Mouse (Mus musculus): Measurements from ENCODE around the gene Sertad4. TPM values are rescaled to one million over a fixed set of nuclear protein-coding genes. Genes with fewer than 3 reads are reported as not detected.

Gene Sertad4
- polyA plus RNA-seq, 1 experiment from 2014 or later: 2.4 TPM

DNA sequence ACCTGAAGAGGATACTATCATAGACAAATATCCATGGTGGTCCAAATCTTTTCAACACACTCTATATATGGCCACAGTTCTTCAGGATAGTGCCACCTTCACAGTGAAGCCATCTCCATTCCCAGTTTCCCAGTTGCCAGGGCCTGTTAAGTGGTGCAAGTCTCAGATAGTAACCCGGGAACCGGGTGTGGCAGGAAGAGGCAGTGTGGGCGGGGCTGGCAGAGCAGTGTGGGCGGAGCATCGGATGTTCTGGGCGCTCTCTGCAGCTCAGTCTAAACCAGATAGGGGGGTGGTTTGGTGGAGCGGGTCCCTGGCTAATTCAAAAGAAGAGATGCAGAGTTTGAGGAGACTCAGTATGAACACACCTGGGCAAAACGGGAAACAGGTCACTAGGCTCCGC, 29.8 kb downstream of the Sertad4 start:
- ATAC-seq: peak; percentile 28; the same call in 1 of the 2 replicates
- Histone ChIP-seq H3K27me3 (replicated peaks; ENCODE audit: control insufficient read depth, insufficient read depth, low read length) (no peaks in the 10 kb centered on the region), H3K27ac (ENCODE audit: low read length) (no peak overlapping the region), H3K9me3 (ENCODE audit: control insufficient read depth, low read length) (no peaks in the 10 kb centered on the region), H3K36me3 (ENCODE audit: control insufficient read depth, insufficient read depth, low read length) (no peaks in the 10 kb centered on the region), H3K9ac (ENCODE audit: low read depth, low read length) (no peak overlapping the region), H3K4me2 (ENCODE audit: low read depth, low read length) (0 out of 2 replicates have a peak overlapping the region, but pooled peaks have one; percentile 7), H3K4me1 (ENCODE audit: control insufficient read depth, insufficient read depth, low read length) (peaks cover 22% of the 10 kb centered on the region), H3K4me3 (ENCODE audit: low read length) (no peak overlapping the region)
- WGBS: 36% methylated on average over 9 of the region's 9 CpGs

GRCm38 (mm10) chr1:192822652-192823525, 32.7 kb downstream of the Sertad4 start:
- H3K27ac ChIP-seq (ENCODE audit: low read length): peak overlapping the region; percentile 71
- H3K4me3 ChIP-seq (ENCODE audit: low read length): no peak overlapping the region
- H3K36me3 ChIP-seq (ENCODE audit: control insufficient read depth, insufficient read depth, low read length): no peaks in the 10 kb centered on the region
- peak; percentile 51; the same call in 1 of the 2 replicates for ATAC-seq
- 0 out of 2 replicates have a peak overlapping the region, but pooled peaks have one; percentile 28 for H3K9ac ChIP-seq (ENCODE audit: low read depth, low read length)
- H3K4me2 ChIP-seq (ENCODE audit: low read depth, low read length): no peak overlapping the region
- no peaks in the 10 kb centered on the region for H3K27me3 ChIP-seq (replicated peaks; ENCODE audit: control insufficient read depth, insufficient read depth, low read length)
- H3K4me1 ChIP-seq (ENCODE audit: control insufficient read depth, insufficient read depth, low read length): peaks cover 15% of the 10 kb centered on the region
- 23% methylated on average over 13 of the region's 13 CpGs for WGBS
- H3K9me3 ChIP-seq (ENCODE audit: control insufficient read depth, low read length): no peaks in the 10 kb centered on the region

- peak overlapping the region; percentile 71; the same call in 1 of the 2 replicates for H3K27ac ChIP-seq (ENCODE audit: low read length)
- ATAC-seq: no peak
Measured at GRCm38 (mm10) chr1:192822309-192822651, 33.3 kb downstream of the Sertad4 start.

GRCm38 (mm10) chr1:192818334-192818733, 37.2 kb downstream of the Sertad4 start:
- no peak overlapping the region for H3K4me2 ChIP-seq (ENCODE audit: low read depth, low read length)
- no peaks in the 10 kb centered on the region for H3K36me3 ChIP-seq (ENCODE audit: control insufficient read depth, insufficient read depth, low read length)
- H3K27me3 ChIP-seq (replicated peaks; ENCODE audit: control insufficient read depth, insufficient read depth, low read length): no peaks in the 10 kb centered on the region
- no peaks in the 10 kb centered on the region for H3K9me3 ChIP-seq (ENCODE audit: control insufficient read depth, low read length)
- H3K9ac ChIP-seq (ENCODE audit: low read depth, low read length): no peak overlapping the region
- peaks cover 14% of the 10 kb centered on the region for H3K4me1 ChIP-seq (ENCODE audit: control insufficient read depth, insufficient read depth, low read length)
- no peak overlapping the region for H3K27ac ChIP-seq (ENCODE audit: low read length)
- H3K4me3 ChIP-seq (ENCODE audit: low read length): no peak overlapping the region
- 92% methylated on average over 5 of the region's 5 CpGs for WGBS
- no peak for ATAC-seq

More at GRCm38 (mm10) chr1:192822309-192822651, 33.3 kb downstream of the Sertad4 start:
- H3K9me3 ChIP-seq (ENCODE audit: control insufficient read depth, low read length): no peaks in the 10 kb centered on the region
- peaks cover 15% of the 10 kb centered on the region for H3K4me1 ChIP-seq (ENCODE audit: control insufficient read depth, insufficient read depth, low read length)
- no peaks in the 10 kb centered on the region for H3K36me3 ChIP-seq (ENCODE audit: control insufficient read depth, insufficient read depth, low read length)
- no peak overlapping the region for H3K9ac ChIP-seq (ENCODE audit: low read depth, low read length)
- H3K27me3 ChIP-seq (replicated peaks; ENCODE audit: control insufficient read depth, insufficient read depth, low read length): no peaks in the 10 kb centered on the region
- H3K4me3 ChIP-seq (ENCODE audit: low read length): no peak overlapping the region
- no peak overlapping the region for H3K4me2 ChIP-seq (ENCODE audit: low read depth, low read length)
- 63% methylated on average over 1 of the region's 1 CpGs for WGBS

DNA sequence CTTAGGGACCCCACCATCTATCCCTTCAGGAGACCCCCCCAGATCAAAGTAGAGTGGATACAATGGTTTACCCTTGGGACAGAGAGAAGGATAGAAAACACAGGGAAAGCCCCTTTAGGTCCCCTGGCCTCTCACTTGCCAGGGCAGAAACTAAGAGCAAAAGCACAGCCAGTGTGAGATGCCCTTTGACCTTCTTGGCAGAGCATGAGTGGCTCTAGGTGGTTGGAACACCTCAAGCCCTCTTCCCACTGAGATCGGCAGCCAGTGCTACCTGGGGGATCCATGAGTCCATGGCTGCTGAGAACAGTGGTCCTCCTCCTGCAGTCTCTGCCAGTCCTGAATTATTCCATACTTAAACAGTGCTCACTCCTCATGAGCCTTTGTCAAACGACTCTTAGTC, 39.8 kb downstream of the Sertad4 start:
- H3K4me2 ChIP-seq (ENCODE audit: low read depth, low read length): no peak overlapping the region
- no peaks in the 10 kb centered on the region for H3K36me3 ChIP-seq (ENCODE audit: control insufficient read depth, insufficient read depth, low read length)
- peaks cover 8% of the 10 kb centered on the region for H3K4me1 ChIP-seq (ENCODE audit: control insufficient read depth, insufficient read depth, low read length)
- no peaks in the 10 kb centered on the region for H3K27me3 ChIP-seq (replicated peaks; ENCODE audit: control insufficient read depth, insufficient read depth, low read length)
- H3K4me3 ChIP-seq (ENCODE audit: low read length): no peak overlapping the region
- H3K9me3 ChIP-seq (ENCODE audit: control insufficient read depth, low read length): no peaks in the 10 kb centered on the region
- H3K9ac ChIP-seq (ENCODE audit: low read depth, low read length): no peak overlapping the region
- H3K27ac ChIP-seq (ENCODE audit: low read length): no peak overlapping the region
- no peak for ATAC-seq
- 49% methylated on average over 2 of the region's 2 CpGs for WGBS

GRCm38 (mm10) chr1:192814700-192815099, 40.9 kb downstream of the Sertad4 start:
- ATAC-seq: no peak
- Histone ChIP-seq H3K27me3 (replicated peaks; ENCODE audit: control insufficient read depth, insufficient read depth, low read length) (no peaks in the 10 kb centered on the region), H3K4me2 (ENCODE audit: low read depth, low read length) (no peak overlapping the region), H3K9ac (ENCODE audit: low read depth, low read length) (no peak overlapping the region), H3K36me3 (ENCODE audit: control insufficient read depth, insufficient read depth, low read length) (no peaks in the 10 kb centered on the region), H3K4me1 (ENCODE audit: control insufficient read depth, insufficient read depth, low read length) (peaks cover 8% of the 10 kb centered on the region), H3K27ac (ENCODE audit: low read length) (no peak overlapping the region), H3K4me3 (ENCODE audit: low read length) (no peak overlapping the region), H3K9me3 (ENCODE audit: control insufficient read depth, low read length) (no peaks in the 10 kb centered on the region)
- 40% methylated on average over 3 of the region's 3 CpGs for WGBS

DNA sequence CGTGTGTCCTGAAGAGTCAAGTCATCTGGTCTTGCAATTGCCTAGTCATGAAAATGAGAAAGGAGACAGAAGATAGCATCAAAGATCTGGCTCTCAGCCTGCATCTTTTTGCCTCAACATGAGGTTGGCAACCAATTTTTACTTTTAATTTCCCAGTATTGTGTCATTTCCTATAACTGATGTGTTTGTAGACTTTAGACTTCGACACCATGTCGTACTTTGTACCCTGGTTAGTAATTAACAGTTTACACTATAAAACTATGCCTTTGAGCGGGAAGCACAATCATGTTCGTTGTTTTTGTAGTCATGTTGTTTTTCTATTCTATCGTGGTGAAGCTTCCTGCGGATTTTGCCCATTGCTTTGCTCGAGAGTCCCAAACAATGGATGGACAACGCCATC, 42.8 kb downstream of the Sertad4 start:
- H3K27ac ChIP-seq (ENCODE audit: low read length): no peak overlapping the region
- no peak overlapping the region for H3K4me2 ChIP-seq (ENCODE audit: low read depth, low read length)
- H3K4me3 ChIP-seq (ENCODE audit: low read length): no peak overlapping the region
- peaks cover 8% of the 10 kb centered on the region for H3K4me1 ChIP-seq (ENCODE audit: control insufficient read depth, insufficient read depth, low read length)
- H3K9me3 ChIP-seq (ENCODE audit: control insufficient read depth, low read length): no peaks in the 10 kb centered on the region
- no peaks in the 10 kb centered on the region for H3K27me3 ChIP-seq (replicated peaks; ENCODE audit: control insufficient read depth, insufficient read depth, low read length)
- H3K36me3 ChIP-seq (ENCODE audit: control insufficient read depth, insufficient read depth, low read length): no peaks in the 10 kb centered on the region
- ATAC-seq: peak; percentile 68
- WGBS: 74% methylated on average over 9 of the region's 9 CpGs
- H3K9ac ChIP-seq (ENCODE audit: low read depth, low read length): no peak overlapping the region

DNA sequence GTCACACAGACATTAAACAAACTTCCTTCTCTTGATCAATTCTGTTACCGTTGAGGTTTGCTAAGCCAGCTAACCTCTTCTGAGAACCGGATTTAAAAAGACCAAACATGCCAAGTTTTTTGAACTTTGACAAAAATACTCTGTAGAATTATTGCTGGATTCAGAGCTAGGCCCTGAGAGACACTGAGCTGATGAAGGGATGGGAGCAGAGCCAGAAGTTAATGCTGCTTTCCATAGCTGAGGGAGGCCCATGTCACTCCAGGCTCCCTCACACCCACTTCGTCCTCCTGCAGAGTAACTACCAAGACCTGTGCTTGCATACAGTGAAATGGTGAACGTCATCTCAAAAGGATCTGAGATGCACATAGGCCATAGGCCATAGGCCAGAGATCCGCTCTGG, 43.3 kb downstream of the Sertad4 start:
- H3K27ac ChIP-seq (ENCODE audit: low read length): no peak overlapping the region

DNA sequence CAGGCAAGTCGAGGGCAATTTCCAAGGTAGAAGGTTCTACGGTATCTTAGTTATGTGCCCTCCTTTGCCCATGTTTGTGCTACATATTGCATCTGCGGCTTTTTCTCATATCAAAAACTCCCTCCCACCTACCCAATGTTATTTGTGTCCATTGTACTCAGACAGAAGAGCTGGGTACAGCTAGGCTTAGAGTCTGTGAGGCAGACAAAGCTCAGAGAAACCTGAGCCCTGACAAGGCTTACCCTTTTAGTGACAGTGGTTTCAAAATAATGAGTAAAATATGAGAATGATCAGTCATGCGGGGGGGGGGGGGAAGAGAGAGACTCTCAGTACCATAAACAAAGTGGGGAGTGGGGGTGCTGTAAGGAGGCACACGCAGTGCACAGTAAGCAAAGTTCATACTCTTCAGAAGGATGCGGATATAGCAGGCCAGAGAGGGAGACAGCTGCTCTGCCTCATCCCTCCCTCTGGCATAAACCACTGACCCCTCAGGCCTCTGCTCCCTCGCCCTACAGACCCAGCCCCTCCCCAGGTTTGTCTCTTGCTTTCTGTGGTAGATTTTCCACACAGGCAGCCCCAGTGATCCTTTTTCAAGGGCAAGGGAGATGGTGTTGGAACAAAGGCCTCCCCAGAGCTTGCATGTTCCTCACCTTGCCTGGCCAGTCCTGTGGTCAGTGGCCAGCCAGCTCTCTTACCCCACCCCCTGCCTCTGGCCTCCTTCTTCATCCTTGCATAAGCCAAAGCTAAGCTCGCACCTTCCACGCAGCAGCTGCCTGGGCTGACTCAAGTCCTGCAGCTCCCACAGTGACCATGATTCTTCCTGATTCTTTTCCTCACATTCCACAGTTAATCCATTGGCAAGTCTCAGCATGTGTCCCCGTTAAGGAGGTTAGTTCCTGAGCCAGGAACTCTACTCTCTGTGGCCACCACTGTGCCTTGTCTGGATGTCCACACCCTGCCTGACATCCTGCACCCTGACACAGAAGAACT, 49.1 kb downstream of the Sertad4 start:
- WGBS: 46% methylated on average over 10 of the region's 10 CpGs
- peak overlapping the region; percentile 35; the same call in 1 of the 2 replicates for H3K9ac ChIP-seq (ENCODE audit: low read depth, low read length)
- H3K27ac ChIP-seq (ENCODE audit: low read length): peak overlapping the region; percentile 55
- H3K4me2 ChIP-seq (ENCODE audit: low read depth, low read length): no peak overlapping the region
- no peaks in the 10 kb centered on the region for H3K9me3 ChIP-seq (ENCODE audit: control insufficient read depth, low read length)
- H3K4me1 ChIP-seq (ENCODE audit: control insufficient read depth, insufficient read depth, low read length): peaks cover 10% of the 10 kb centered on the region
- ATAC-seq: peak; percentile 51
- H3K27me3 ChIP-seq (replicated peaks; ENCODE audit: control insufficient read depth, insufficient read depth, low read length): no peaks in the 10 kb centered on the region
- no peak overlapping the region for H3K4me3 ChIP-seq (ENCODE audit: low read length)
- H3K36me3 ChIP-seq (ENCODE audit: control insufficient read depth, insufficient read depth, low read length): no peaks in the 10 kb centered on the region

More for the DNA sequence above, 43.3 kb downstream of the Sertad4 start:
- Histone ChIP-seq H3K4me2 (ENCODE audit: low read depth, low read length) (no peak overlapping the region), H3K9ac (ENCODE audit: low read depth, low read length) (no peak overlapping the region), H3K4me3 (ENCODE audit: low read length) (no peak overlapping the region), H3K4me1 (ENCODE audit: control insufficient read depth, insufficient read depth, low read length) (peaks cover 8% of the 10 kb centered on the region), H3K27me3 (replicated peaks; ENCODE audit: control insufficient read depth, insufficient read depth, low read length) (no peaks in the 10 kb centered on the region), H3K36me3 (ENCODE audit: control insufficient read depth, insufficient read depth, low read length) (no peaks in the 10 kb centered on the region), H3K9me3 (ENCODE audit: control insufficient read depth, low read length) (no peaks in the 10 kb centered on the region)
- 66% methylated on average over 5 of the region's 5 CpGs for WGBS
- peak; percentile 36 for ATAC-seq

All from intestine, embryonic 16.5 days (tissue).